Comparison of ENCODE assay signal across 9 mouse cellular contexts in genomic region chr11:120312069-120312468, GRCm38 (mm10). TPM values are rescaled to one million over a fixed set of nuclear protein-coding genes. Genes with fewer than 3 reads are reported as not detected.
A peak's percentile ranks its signal among the peaks of the same experiment; 100 is the strongest.
DNase-seq lines count a peak whose midpoint lies in the region; ATAC-seq lines count a peak whose summit lies in the region.
"Had no signal": no experiment of that assay in that cellular context is flagged by ENCODE, and none has a peak within 500 bp of the region (broad histone marks: within the 10 kb centered on the region; RNA-seq: fewer than 3 reads in every experiment).

No protein-coding gene starts in this region.

- WGBS in forebrain, embryonic 15.5 days, result 83% methylated on average over 6 of the region's 6 CpGs
- WGBS in forebrain, embryonic 14.5 days, result 81% methylated on average over 6 of the region's 6 CpGs
- 75% methylated on average over 6 of the region's 6 CpGs for WGBS in hindbrain, embryonic 13.5 days

- H3K4me1 ChIP-seq in forebrain, embryonic 15.5 days, result peaks cover 47% of the 10 kb centered on the region
- peaks cover 28% of the 10 kb centered on the region for H3K4me1 ChIP-seq in forebrain, embryonic 14.5 days (ENCODE audit: control insufficient read depth, insufficient read depth, low read length)
- H3K4me1 ChIP-seq in hindbrain, embryonic 13.5 days (replicated peaks), result peaks cover 59% of the 10 kb centered on the region

- DNase-seq in forebrain, embryonic 14.5 days (ENCODE audit: low spot score), result no peak
- DNase-seq in kidney, postnatal 10 days, result peak; percentile 7
- DNase-seq in kidney, adult 18-20 months, result no peak
- peak; percentile 13 for DNase-seq in neural tube, embryonic 10.5 days (ENCODE audit: extremely low spot score, low spot score)
- no peak for DNase-seq in right cerebral cortex, adult 18-20 months
- DNase-seq: embryo, embryonic 11 days had no signal

- H3K27me3 ChIP-seq in forebrain, embryonic 15.5 days, result no peaks in the 10 kb centered on the region; the same call in 1 of the 2 replicates
- no peaks in the 10 kb centered on the region for H3K27me3 ChIP-seq in forebrain, embryonic 14.5 days (replicated peaks; ENCODE audit: control insufficient read depth, insufficient read depth, low read length)
- H3K27me3 ChIP-seq in hindbrain, embryonic 13.5 days, result no peaks in the 10 kb centered on the region

- H3K4me2 ChIP-seq in forebrain, embryonic 15.5 days (replicated peaks), result no peak overlapping the region
- no peak overlapping the region for H3K4me2 ChIP-seq in forebrain, embryonic 14.5 days (ENCODE audit: low read length)
- no peak overlapping the region for H3K4me2 ChIP-seq in hindbrain, embryonic 13.5 days

- peak overlapping the region; percentile 86; the same call in 1 of the 2 replicates for H3K27ac ChIP-seq in forebrain, embryonic 15.5 days (replicated peaks)
- no peak overlapping the region for H3K27ac ChIP-seq in forebrain, embryonic 14.5 days (ENCODE audit: low read depth, low read length)
- peak overlapping the region; percentile 96 for H3K27ac ChIP-seq in hindbrain, embryonic 13.5 days

- H3K4me3 ChIP-seq in forebrain, embryonic 15.5 days, result no peak overlapping the region
- no peak overlapping the region for H3K4me3 ChIP-seq in forebrain, embryonic 14.5 days (ENCODE audit: low read depth, low read length)
- no peak overlapping the region for H3K4me3 ChIP-seq in hindbrain, embryonic 13.5 days

- no peak overlapping the region for H3K9ac ChIP-seq in forebrain, embryonic 15.5 days (replicated peaks)
- no peak overlapping the region for H3K9ac ChIP-seq in forebrain, embryonic 14.5 days (ENCODE audit: low read length)
- peak overlapping the region; percentile 78; the same call in 1 of the 2 replicates for H3K9ac ChIP-seq in hindbrain, embryonic 13.5 days

- H3K36me3 ChIP-seq in forebrain, embryonic 15.5 days, result no peaks in the 10 kb centered on the region
- no peaks in the 10 kb centered on the region for H3K36me3 ChIP-seq in forebrain, embryonic 14.5 days (ENCODE audit: control insufficient read depth, insufficient read depth, low read length)
- H3K36me3 ChIP-seq in hindbrain, embryonic 13.5 days, result no peaks in the 10 kb centered on the region

- no peak for ATAC-seq in forebrain, embryonic 15.5 days (replicated peaks)
- ATAC-seq in forebrain, embryonic 14.5 days, result no peak
- no peak for ATAC-seq in hindbrain, embryonic 13.5 days (ENCODE audit: low FRiP score)
- no peak for ATAC-seq in inflammation-experienced regulatory T-cells, adult 6 months

- no peaks in the 10 kb centered on the region for H3K9me3 ChIP-seq in forebrain, embryonic 15.5 days
- no peaks in the 10 kb centered on the region for H3K9me3 ChIP-seq in forebrain, embryonic 14.5 days (replicated peaks; ENCODE audit: control insufficient read depth, low read length)
- H3K9me3 ChIP-seq in hindbrain, embryonic 13.5 days, result no peaks in the 10 kb centered on the region

RNA-seq across cellular contexts. Expression of gene Actg1, which starts 36.3 kb away (rescaled TPM):
- 3,835 and 3,917 TPM in 2 replicates for polyA plus RNA-seq in forebrain, embryonic 15.5 days (2015; fragmentation: Nextera tagmentation; extraction: Ambion mirVana)
- polyA plus RNA-seq in forebrain, embryonic 14.5 days (2014; fragmentation: Nextera tagmentation; extraction: Ambion mirVana), result 3,852 and 3,863 TPM in 2 replicates
- 4,110 and 4,339 TPM in 2 replicates for polyA plus RNA-seq in hindbrain, embryonic 13.5 days (2015; fragmentation: Nextera tagmentation; extraction: Ambion mirVana)
- 1,000 to 10,000 TPM; 2,239 to 4,634 (median 2,897) TPM for polyA plus RNA-seq in inflammation-experienced regulatory T-cells, adult 6 months (2017; shearing (Covaris generic))

RNA-seq across cellular contexts. Expression of gene Fscn2, which starts 49.3 kb away (rescaled TPM):
- polyA plus RNA-seq in forebrain, embryonic 15.5 days (2015; fragmentation: Nextera tagmentation; extraction: Ambion mirVana), result 0.97 and 1.3 TPM in 2 replicates
- polyA plus RNA-seq in forebrain, embryonic 14.5 days (2014; fragmentation: Nextera tagmentation; extraction: Ambion mirVana), result 0.75 and 1.4 TPM in 2 replicates
- polyA plus RNA-seq in hindbrain, embryonic 13.5 days (2015; fragmentation: Nextera tagmentation; extraction: Ambion mirVana), result 1.6 and 2.6 TPM in 2 replicates
- under 1 TPM in 1 of 3 experiments, not detected in 2; 0.98 TPM for polyA plus RNA-seq in inflammation-experienced regulatory T-cells, adult 6 months (2017; shearing (Covaris generic))

Comparison
In these comparisons a context has a peak if more than half of its experiments do, and no peak if none do; other contexts are left out.
1. DNase-seq: peak in kidney, postnatal 10 days (single experiment) and neural tube, embryonic 10.5 days (single experiment); none in forebrain, embryonic 14.5 days (single experiment), kidney, adult 18-20 months (single experiment) and right cerebral cortex, adult 18-20 months (single experiment).